Comparison of ENCODE assay signal across 10 mouse cellular contexts in the genomic region with DNA sequence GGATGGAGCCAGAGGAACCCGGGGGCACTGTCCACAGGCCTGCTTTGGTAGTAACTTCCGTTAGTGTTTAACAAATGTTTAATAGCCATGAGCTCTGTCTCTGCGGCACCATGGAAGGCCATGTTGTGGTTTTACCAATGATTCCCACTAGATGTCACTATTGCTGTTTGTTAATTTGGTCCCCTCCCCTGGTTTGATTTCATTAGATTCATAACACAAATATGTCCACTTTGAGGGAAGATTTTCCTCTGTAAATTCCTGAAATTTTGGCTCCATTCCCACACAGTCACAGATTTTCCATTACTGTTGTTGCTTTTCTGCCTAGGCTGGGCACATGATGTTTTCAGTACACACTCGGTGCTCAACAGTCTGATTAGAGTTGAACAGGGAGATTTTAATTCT. TPM values are rescaled to one million over a fixed set of nuclear protein-coding genes. Genes with fewer than 3 reads are reported as not detected.
DNase-seq lines count a peak whose midpoint lies in the region; ATAC-seq lines count a peak whose summit lies in the region.
"Had no signal": no experiment of that assay in that cellular context is flagged by ENCODE, and none has a peak within 500 bp of the region (broad histone marks: within the 10 kb centered on the region; RNA-seq: fewer than 3 reads in every experiment).

No protein-coding gene starts in this region.

- peak; percentile 14 for DNase-seq in kidney, adult 11 months
- DNase-seq in kidney, postnatal 25 days, result no peak
- peak; percentile 10 for DNase-seq in MEL-GATA-1-ER (ENCODE audit: extremely low read depth, low read depth)
- peak; percentile 70 for DNase-seq in embryo, embryonic 10 days (ENCODE audit: low spot score)
- DNase-seq in midbrain, embryonic 14.5 days, result peak; percentile 82
- no peak for DNase-seq in ovary, postnatal 36 days (ENCODE audit: low spot score)

- no peak overlapping the region for H3K4me3 ChIP-seq in intestine, embryonic 16.5 days (ENCODE audit: low read length)
- no peak overlapping the region for H3K4me3 ChIP-seq in midbrain, embryonic 14.5 days (replicated peaks; ENCODE audit: low read depth, low read length)
- H3K4me3 ChIP-seq: erythroblast, embryonic 14.5 days had no signal

- WGBS in intestine, embryonic 16.5 days, result 21% methylated on average over 4 of the region's 4 CpGs
- WGBS in midbrain, embryonic 14.5 days, result 45% methylated on average over 4 of the region's 4 CpGs

- ATAC-seq in intestine, embryonic 16.5 days, result peak; percentile 46; the same call in 1 of the 2 replicates
- peak; percentile 50; the same call in 1 of the 2 replicates for ATAC-seq in midbrain, embryonic 14.5 days (ENCODE audit: low FRiP score, low TSS enrichment)
- ATAC-seq in inflammation-experienced regulatory T-cells, adult 6 months, result no peak

- no peaks in the 10 kb centered on the region for H3K36me3 ChIP-seq in intestine, embryonic 16.5 days (ENCODE audit: control insufficient read depth, insufficient read depth, low read length)
- no peaks in the 10 kb centered on the region for H3K36me3 ChIP-seq in midbrain, embryonic 14.5 days (ENCODE audit: control insufficient read depth, insufficient read depth, low read length)

- H3K9me3 ChIP-seq in intestine, embryonic 16.5 days (ENCODE audit: control insufficient read depth, low read length), result no peaks in the 10 kb centered on the region
- no peaks in the 10 kb centered on the region for H3K9me3 ChIP-seq in midbrain, embryonic 14.5 days (ENCODE audit: control insufficient read depth, low read length)

- H3K27me3 ChIP-seq in intestine, embryonic 16.5 days (replicated peaks; ENCODE audit: control insufficient read depth, insufficient read depth, low read length), result no peaks in the 10 kb centered on the region
- no peaks in the 10 kb centered on the region for H3K27me3 ChIP-seq in midbrain, embryonic 14.5 days (ENCODE audit: control insufficient read depth, insufficient read depth, low read length)

- no peak overlapping the region for H3K27ac ChIP-seq in intestine, embryonic 16.5 days (ENCODE audit: low read length)
- H3K27ac ChIP-seq in midbrain, embryonic 14.5 days (replicated peaks; ENCODE audit: low read depth, low read length), result no peak overlapping the region
- H3K27ac ChIP-seq: macrophage had no signal

- H3K9ac ChIP-seq in intestine, embryonic 16.5 days (ENCODE audit: low read depth, low read length), result no peak overlapping the region
- H3K9ac ChIP-seq in midbrain, embryonic 14.5 days (replicated peaks; ENCODE audit: low read length), result no peak overlapping the region

- H3K4me2 ChIP-seq in intestine, embryonic 16.5 days (ENCODE audit: low read depth, low read length), result no peak overlapping the region
- H3K4me2 ChIP-seq in midbrain, embryonic 14.5 days (ENCODE audit: low read length), result no peak overlapping the region

- no peaks in the 10 kb centered on the region for H3K4me1 ChIP-seq in intestine, embryonic 16.5 days (ENCODE audit: control insufficient read depth, insufficient read depth, low read length)
- H3K4me1 ChIP-seq in midbrain, embryonic 14.5 days (ENCODE audit: control insufficient read depth, insufficient read depth, low read length), result no peaks in the 10 kb centered on the region

RNA-seq across cellular contexts. Expression of gene Fermt1, which starts 25.1 kb away (rescaled TPM):
- polyA plus RNA-seq in intestine, embryonic 16.5 days (2015; fragmentation: Nextera tagmentation; extraction: Ambion mirVana), result 52.0 and 53.2 TPM in 2 replicates
- 0.22 TPM in 1 of 2 replicates, not detected in the other for polyA plus RNA-seq in midbrain, embryonic 14.5 days (2014; fragmentation: Nextera tagmentation; extraction: Ambion mirVana)
- under 1 TPM in 1 of 3 experiments, not detected in 2; 0.11 TPM for polyA plus RNA-seq in inflammation-experienced regulatory T-cells, adult 6 months (2017; shearing (Covaris generic))
- polyA plus RNA-seq: macrophage had no signal

Comparison
In these comparisons a context has a peak if more than half of its experiments do, and no peak if none do; other contexts are left out.
1. DNase-seq: peak in kidney, adult 11 months (single experiment), MEL-GATA-1-ER (single experiment), embryo, embryonic 10 days (single experiment) and midbrain, embryonic 14.5 days (single experiment); none in kidney, postnatal 25 days (0 of 2) and ovary, postnatal 36 days (single experiment).
2. RNA of gene Fermt1, which starts 25.1 kb away (polyA plus RNA-seq): 52.0 to 53.2 TPM in intestine, embryonic 16.5 days; 0.11 TPM in inflammation-experienced regulatory T-cells, adult 6 months and 0.22 TPM in midbrain, embryonic 14.5 days; every median in the first group is over 10 times any median in the second.